Mouse (Mus musculus) MN1 (cell line): ENCODE results near the gene Kctd21.

Experiments
- DNase-seq: peaks from one replicate; pipeline ENCODE4 v3.0.0-alpha.2; 2016; ENCODE audit warnings: low spot score

Kctd21 gene

DNA sequence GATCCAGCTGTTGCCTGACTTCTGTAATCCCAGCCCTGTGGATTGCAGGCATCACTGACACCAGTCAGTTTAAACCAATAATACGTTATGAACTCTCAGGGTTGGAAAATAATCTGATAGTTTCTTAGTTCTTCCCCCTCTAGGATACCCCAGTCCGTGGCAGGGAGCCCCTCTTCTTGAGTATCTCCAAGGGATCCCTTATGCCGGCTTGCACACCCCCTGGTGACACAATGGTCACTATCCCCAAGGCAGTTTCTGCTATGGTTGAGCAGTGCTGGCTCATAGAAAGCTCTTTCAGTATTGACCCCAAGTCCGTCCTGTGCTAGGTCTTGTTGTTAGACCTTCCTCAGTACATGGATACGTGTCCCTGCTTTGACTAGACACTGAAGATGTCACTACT is 16.7 kb downstream of the Kctd21 start:
- DNase-seq = no peak

DNA sequence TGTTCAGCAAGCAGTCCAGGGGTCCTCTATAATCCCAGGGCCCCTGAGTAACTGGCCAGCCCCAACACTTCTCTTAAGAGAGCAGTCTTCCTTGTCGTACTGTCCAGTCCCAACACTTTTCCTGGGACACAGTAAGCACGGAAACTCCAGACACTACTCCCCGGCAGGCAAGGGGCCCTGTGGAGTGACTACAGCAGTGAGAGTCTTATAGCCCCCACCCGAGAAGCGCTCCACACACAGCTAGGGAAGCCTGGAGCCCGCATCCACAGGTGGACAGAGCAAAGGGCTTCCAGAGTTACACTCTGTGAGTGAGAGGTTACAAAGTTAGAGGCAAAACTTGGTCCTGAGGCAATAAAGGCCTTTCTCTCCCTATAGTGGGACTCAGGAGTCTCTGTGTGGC is 17.3 kb downstream of the Kctd21 start:
- DNase-seq = no peak

DNA sequence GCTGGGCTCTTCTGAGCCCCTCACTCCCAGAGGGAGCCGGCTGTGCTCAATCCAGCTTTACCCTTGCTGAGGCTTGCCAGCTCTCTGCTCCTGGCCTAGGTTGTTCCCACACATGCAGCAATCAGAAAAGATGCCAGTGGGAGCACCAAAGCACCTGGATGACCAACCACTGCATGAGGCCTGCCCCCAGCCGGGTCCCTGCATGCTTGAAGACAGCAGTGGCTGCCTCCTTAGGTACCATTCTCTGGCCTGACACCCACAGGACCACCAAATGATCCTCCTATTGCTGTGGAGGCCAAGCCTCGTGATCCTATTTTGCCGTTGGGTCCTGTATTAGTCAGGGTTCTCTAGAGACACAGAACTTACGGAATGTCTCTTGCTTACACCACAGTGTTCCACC is 18.8 kb downstream of the Kctd21 start:
- DNase-seq = no peak

DNA sequence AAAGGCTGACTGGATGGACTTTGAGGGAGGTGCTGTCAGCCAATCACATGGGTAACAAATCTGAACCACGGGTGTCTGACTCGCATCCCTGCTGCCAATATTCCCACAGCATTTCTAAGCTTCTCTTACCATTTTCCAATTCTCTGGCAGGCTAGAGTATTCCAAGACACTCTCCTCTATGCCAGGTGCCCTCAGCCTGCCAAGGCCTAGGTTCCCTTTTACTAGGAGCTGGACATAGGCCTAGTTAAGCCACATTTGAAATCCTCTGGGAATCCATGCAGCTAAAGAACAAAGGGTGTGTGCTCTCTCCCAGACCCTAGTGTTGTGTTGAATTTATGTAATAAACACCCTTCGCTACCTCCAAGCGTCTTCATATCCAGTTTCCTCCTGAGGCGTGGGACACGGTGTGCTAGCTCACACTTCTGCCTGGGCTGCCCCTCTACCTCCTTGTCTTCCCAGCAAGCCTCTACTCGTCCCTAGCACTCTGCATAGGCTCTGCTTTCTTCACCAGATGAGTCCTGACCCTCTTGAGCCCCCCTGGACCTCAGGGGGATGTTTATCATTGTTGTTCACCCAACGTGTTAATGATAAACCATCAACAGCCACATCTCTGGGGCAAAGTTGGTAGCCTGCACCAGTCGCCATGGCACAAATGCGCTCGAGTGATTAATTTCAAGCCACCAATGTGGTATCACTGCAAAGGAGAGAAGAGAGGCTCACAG is 19.8 kb downstream of the Kctd21 start:
- DNase-seq = no peak

DNA sequence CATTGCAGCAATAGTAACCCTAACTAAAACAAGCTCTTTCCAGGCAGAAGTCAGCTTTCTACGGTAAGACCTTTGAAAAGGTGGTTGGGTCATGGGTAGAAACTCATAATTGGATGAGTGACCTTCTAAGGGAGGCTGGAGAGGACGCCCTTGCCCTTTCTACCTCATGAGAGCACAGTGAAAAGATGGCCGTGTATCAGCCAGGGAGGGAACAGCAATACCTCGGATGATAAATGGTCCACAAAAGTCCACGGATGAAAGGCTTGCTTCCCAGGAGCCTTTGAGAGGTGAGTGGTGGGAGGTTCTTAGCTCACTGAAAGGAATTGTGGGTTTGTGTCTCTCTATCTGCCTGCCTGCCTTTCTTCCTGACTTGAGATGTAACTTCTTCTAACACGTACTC is 21.2 kb downstream of the Kctd21 start:
- DNase-seq = no peak

DNA sequence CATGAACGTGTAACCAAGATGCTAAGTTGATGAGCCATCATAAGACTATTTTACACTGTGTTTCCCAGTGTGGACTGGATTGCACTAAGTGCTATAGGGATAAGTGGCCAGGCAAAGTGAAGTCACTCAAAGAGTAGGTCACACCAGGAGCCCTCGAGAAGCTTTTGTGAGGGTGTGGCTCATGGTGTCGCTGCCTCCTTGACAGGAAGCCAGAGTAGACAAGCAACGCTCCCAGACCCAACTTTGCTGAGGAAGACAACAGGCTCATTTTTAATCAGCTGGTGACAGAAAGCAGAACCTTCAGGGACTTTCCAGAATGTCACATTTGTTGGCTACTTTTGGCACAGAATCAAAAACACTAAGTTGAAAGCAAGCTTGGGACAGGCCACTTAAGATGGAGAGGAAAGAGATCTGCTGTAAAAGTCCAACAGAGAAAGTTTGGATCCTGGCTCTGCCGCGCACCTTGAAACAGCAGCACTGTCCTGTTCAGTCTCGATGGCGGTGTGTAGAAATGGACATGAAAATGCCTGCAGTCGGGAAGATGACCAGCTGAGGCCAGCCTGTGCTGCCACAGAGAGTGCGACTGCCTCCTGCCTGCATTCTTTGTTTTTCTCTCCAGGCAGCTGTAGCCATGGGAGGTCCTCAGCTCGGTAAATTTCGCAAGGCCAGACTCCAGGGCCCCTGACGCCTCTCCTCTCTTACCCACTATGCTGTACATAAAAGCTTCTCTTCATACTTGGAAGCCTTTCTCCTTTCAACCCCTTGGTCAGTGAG is 23.1 kb downstream of the Kctd21 start:
- peak; percentile 82 for DNase-seq

DNA sequence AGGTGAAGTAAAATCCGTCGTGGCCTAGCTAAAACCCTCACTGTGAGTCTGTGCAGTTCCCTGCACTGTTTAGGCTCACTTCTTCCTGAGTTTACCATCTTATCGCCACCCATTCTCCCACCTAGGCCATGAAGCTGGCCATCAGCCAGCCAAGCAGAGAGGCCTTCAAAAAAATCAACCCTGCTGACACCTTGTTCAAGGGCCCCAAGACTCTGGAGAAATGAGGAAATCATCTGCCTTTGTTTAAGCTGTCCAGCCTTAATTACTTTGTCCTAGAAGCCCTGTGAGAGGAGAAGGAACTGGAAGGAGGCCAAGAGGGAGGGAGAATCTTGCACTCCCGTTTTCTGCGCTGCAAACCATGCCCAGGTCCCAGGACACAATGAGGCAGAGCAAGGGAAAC is 24.1 kb downstream of the Kctd21 start:
- DNase-seq = no peak

DNA sequence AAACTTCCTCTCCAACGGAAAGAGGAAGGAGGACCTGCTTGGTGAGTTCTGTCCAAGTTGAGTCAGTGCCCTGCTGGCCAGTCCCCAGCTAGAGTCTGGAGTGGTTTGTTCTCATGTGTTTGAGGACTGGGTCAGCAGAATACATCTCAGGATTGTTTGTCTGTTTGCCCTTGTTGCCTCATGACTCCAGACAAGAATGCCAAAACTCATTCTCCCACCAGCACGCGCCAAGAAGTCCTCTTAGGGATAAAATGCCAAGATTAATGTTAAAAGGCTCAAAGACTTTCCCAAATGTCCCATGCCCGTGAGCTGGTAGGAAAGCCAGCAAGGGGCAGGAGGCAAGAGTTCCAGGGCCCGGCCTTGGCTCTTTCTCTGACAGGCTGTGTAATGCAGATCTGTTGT is 24.7 kb downstream of the Kctd21 start:
- no peak for DNase-seq

DNA sequence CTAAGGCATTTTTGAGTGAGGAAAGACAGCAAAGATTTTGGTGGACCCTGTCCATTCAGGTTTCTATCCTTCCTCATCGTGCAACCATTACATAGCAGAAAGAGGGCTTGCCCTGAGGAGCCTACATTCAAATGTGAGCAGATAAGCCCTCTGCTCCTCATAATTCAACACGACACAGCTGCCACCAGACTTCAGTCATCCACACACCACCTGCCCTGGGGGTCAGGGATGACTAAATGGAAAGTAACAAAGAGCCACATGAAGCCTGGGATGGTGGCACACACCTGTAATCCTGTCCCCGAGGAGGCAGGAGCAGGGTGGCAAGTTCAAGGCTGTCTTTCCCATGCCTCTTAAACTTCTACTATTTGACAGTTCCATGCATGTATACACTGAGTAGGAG is 25.7 kb downstream of the Kctd21 start:
- no peak for DNase-seq

DNA sequence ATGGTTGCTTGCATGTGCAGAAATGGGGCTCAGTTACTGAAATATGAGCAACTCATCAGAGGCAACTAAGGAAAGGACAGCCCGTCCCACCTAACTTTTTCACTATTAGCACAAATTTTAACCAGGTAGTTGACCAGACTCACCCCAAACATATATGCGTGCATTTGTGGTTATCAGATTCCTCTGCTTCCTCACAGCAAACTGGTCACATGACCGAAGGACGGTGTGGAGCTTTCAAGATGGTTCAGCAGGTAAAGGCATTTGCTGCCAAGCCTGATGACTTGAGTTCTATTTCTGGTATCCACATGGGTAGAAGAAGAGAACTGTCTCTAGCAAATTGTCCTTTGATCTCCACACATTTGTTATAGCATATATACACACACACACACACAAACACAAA is 26.2 kb downstream of the Kctd21 start:
- DNase-seq = no peak

DNA sequence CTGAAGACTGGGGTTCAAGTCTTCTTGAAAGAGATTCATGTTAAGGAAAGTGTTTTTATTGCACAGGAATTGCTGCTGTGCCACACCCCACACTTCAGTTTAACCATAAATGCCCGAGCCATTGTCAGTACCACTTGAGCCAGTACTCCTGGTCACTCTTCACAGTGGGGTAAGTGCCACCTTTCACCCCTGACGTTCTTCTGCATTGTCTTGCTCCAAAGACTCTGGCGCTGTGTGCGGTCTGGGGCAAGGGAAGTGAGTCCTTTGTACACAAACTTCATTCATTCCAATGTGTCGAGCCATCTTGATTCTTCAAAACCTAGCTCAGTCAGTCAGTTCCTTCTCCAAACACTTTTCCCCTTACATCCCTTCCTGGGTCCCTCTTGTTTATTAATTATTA is 28.0 kb downstream of the Kctd21 start:
- no peak for DNase-seq

DNA sequence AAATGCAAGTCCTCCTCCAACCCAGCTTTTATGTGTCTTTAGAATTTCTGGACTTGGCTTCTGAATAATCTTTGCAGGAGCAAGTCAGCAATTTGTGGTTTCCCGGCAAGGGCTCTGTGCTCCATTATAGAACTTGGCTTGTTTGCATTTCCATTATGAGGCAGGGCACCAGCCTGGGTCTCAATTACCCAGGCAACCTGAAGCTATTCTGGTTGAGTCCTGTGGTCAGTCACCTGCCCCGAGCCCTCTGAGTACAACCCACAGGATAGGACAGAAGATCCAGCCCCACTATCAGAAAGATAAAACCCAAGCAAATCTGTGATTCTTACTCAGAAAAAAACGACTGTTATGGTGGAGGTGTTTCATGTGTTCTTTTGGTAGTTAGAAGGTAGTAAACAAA is 28.8 kb downstream of the Kctd21 start:
- DNase-seq = no peak

DNA sequence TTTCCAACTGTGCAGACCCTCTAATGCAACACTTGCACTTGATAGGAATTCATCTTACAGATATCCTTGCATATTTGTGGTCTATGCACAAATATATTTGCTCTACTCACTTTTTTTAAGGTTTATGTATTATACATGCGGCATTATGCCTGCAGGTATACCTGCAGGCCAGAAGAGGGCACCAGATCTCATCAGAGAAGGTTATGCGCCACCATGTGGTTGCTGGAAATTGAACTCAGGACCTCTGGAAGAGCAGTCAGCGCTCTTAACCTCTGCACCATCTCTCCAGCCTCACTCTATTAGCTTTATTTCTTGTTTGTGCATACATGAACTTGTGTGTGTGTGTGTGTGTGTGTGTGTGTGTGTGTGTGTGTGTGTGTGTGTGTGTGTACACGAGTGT is 29.3 kb downstream of the Kctd21 start:
- peak; percentile 41 for DNase-seq

DNA sequence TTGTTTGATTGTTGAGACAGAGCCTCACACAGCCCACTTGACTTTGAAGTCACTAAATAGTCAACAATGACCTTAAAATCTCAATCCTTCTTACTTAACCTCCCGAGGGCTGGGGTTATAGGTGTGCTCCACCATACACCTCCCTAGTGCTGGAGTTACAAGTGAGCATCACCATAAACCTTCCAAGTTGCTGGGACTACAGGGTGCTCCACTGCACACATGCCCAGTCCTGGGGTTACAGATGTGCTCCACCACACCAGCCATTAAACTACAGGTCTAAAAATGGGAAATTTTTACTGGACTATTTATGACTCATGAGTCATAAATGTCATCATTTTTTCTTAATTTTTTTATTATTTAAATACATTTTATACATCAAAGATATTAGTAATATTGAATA is 33.8 kb downstream of the Kctd21 start:
- DNase-seq = no peak

DNA sequence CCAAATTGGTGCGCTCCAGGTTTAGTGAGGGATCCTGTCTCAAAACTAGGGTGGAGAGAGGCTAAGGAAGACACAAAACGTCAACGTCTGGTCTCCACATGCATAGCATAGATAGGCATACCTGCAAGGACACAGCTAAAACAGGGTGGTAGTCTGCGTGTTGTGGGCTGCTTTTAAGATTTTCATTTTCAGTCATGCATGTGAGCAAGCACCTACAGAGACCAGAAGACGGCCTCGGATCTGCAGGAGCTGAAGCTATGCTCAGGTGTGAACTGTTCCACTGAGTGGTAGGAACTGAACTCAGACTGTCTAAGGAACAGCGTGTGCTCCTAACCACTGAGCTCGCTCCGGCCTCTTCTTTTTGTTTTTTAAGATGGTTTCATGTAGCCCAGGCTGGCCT is 43.0 kb downstream of the Kctd21 start:
- no peak for DNase-seq

DNA sequence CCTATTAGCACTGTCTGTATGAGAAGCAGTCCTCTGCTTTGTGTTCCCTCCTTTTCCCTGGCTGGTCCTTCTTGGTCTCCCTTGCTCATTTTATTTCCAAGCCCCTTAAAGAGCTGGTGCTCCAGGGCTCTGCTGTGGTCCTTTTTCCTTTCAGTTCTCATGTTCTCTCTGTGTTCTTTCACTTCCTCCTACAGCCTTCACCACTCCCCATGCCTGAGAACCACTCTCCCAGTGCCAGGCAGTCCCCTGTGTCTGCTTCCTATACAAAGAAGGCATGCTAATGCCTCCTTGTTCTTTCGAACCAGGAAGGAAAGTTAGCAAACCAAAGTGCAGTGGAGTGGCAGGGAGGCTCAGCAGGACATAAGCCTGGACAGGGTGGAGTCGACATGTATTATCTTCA is 43.8 kb downstream of the Kctd21 start:
- DNase-seq = no peak

DNA sequence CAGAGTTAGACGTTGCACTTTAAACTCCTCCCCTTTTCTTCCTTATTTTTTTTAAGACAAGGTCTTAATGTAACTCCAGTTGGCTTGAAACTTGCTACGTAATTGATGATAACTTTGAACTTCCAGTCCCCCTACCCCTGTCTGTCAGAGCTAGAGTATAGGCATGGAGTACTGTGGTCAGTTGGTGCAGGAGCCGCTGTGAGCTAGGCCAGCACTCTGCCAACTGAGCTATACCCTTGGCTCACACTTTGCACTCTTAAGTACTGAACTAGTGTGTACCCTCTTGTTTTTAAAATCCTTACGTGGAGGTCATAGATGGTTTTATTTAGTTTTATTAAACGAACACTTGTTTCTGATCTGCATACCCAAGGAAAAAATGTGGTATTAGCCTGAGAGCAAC is 47.2 kb downstream of the Kctd21 start:
- DNase-seq = no peak

DNA sequence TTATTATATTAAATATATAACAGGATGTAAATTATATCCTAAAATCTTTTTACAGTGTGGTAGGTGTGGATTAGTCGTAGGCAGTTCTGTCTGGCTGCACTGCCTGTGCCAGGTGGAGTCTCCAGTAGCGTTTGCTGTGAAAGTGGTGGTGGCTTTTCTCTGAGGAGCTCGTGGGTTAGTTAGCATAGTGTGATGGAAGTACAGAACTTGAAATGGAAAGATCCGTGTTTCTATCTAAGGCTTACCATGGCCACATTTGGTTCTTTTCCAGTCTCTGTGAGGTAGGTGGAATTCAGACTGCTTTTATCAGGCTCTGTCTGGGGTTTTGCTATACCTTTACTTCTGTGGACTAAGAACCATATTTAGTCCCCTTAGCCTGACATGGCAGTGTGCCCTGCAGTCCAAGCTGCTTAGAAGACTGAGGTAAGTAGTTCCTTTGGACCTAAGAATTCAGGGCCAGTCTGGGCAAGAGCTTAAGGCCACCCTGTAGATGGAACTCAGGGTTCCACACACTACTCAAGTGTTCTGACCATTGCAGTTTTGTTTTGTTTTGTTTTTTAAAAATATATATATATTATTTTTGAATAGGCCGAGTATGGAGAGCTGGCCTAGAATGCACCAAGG is 48.5 kb downstream of the Kctd21 start:
- no peak for DNase-seq

DNA sequence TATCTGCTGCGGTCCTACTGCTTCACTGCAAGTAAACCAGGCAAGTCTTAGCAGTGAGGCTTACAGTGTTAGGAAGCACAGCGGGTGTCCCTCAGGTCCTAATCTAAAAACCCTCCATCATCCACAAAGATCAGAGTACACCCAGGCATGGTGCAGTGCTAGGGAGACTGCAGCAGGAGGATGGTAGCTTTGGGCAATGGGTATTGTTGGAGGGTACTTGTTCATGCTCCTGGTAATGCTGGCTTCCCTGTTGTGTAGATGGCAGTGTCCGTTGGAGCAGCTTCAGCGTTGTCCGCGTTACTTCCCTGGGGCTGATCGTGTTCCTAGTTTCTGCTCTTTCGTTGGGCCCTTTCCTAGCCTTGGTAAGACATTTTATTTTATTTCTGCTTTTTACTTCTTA is 50.5 kb downstream of the Kctd21 start:
- DNase-seq = no peak

DNA sequence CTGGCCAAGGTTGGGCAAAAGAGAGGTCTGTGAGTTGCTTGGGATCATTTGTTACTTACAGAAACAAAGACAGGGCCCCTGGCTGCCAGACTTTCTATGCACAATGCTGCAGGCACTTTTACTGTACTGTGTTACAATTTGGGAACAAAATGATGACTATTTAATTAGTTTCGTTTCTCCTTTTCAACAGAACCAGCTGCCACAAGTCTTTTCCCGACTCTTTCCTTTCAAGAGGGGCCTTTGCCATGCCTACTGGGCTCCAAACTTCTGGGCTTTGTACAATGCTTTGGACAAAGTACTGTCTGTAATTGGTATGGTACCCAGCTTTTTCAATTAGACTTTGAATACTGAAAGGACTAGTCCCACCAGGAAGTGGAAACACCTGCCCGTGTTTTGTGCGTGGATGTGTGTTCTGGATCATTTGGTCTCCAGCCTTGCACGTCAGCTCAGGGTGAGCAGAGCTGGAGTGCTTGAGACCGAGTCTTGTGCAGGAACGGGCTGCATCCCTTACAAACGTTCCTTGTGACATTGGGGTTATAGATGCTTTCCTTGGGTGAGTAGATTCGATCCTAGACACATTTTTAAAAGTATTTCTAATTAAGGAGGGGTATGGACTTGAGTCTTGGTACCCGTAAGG is 51.5 kb downstream of the Kctd21 start:
- DNase-seq = no peak

DNA sequence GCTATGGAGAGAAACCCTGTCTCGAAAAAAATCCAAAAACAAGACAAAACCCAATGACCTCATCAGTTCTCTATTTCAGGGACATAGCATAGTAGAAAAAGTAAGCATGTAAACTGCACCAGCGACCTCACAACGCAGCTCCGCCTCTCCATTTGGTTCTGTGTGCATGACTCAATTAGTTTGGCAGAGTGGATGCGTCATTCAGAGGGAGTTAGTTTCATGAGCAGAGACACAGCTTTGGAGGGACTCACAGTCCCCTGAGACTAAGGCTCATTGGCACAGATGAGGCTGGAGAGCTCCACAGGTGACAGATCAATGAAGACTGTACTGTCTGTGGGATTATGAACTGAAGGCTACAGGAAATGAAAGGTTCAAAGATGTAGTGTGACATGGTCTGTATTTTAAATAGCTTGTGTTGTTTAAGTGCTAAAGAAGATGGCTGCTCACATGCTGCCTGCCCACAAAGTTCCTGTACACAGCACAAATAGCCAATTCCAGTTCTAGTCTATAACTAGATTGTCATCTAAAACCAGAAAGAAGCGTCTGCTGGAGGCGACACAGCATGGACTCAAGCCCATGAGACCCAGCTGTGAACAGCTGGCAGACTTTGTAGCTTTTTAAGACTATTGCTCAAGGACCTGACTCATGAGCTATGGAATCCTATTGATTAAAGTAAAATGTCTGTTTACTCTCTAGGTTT is 54.1 kb downstream of the Kctd21 start:
- DNase-seq = no peak

DNA sequence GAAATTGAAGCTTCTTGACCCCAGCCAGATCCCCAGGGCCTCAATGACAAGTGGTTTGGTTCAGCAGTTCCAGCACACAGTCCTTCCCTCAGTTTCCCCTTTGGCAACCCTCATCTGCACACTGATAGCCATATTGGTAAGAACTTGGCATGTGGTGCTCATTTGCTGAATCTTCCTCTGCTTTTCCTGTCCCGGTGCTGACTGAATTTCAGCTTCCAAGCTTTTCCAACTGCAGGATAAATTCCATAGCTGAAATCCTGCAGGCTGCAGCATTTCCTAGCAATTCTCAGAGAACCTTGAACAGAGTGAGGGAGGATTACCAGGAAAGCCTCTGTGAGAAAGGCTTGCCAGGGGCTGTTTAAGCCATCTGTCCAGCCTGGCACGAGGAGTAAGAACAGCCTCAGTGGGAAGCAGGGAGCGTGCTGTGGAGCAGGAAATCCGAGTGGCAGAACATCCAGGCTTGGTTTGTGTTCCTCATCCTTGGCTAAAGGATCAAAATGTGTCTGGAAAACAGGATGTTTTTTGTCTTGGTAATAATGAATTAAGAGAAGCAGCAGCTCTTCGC is 54.8 kb downstream of the Kctd21 start:
- DNase-seq = no peak
